Mouse (Mus musculus): ENCODE results near the gene Rtp4.

Gene Rtp4

DNA sequence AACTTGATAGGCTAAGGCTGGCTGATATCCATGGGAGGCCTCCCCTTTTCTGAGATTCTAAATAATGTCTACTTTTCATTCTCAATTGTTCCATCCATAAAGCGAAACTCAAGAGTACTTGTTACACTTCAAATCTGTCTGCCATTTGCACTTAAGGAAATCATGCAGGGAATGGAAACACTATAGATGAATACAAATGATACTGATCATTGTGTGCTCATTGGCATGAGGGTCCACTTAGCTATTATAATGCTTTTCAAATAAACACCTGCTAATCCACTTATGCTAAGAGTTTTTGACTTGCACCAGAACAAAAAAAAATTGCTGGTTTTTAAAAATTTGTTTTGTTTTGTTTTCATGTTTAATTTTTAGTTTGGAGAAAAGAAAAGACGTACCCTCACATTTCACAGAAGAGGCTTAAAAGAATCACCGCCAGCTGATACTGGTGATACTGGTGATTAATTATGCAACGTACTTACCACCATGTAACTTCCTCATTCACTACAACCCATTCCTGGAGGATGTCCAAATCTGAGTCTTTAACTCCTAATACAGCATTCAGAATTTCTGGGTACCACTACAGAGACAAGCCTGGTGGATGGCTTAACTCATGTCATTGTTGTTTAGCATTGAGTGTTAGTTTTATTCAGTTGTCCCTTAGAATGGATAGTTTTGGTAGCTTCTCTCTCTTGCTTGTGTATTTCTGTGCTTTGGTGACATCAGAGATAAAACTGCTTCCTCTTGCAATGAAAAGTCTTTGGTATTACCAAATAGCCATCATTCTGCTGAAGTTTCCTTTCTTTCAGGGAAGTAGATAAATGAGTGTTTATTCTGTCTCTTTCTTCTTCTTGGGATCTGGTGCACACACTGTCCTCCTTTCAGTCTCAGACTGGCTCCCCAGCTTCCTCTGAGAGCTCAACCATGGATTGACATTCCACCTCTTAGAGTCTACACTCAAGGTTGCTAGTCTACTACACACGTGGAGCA is 71.3 kb downstream of the Rtp4 start:
- no peak for DNase-seq (ENCODE audit: low spot score in 2 of 2)

DNA sequence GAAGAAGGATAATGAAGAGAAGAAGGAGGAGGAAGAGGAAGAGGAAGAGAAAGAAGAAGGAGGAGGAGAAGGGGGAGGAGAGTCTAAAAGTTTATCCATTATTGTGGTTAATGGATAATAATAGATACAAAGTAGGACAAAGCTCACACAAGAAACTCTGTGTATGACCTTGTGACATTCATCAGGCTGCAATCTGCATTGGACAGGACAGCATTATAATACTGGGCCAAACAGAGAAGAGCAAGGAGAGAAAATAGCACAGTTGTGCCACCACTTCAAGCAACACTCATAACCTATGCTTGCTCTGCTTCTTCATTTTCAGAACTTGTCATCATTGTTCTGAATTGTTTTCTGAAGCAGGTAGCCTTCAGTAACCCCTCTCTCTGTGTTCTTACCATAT is 72.4 kb downstream of the Rtp4 start:
- no peak for DNase-seq (ENCODE audit: low spot score in 2 of 2)

DNA sequence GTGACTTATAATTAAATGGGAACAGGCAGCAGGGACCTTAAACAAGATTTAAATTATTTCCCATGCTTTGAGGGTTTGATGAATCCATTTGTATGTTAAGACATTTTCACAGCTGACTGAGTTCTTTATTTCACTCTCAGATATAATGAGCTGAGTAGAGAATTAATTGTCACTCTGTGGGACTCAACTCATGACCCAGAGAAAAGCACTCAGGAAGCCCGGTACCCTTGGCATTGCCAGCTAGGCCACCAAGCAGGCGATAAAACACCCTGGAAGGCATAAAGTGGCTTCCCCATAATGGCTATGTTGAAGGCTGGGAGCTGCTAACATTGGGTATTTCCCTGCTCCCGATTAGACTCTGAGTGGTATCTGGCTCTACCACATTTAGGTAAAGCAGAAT is 76.6 kb downstream of the Rtp4 start:
- no peak for DNase-seq (ENCODE audit: low spot score in 2 of 2)

DNA sequence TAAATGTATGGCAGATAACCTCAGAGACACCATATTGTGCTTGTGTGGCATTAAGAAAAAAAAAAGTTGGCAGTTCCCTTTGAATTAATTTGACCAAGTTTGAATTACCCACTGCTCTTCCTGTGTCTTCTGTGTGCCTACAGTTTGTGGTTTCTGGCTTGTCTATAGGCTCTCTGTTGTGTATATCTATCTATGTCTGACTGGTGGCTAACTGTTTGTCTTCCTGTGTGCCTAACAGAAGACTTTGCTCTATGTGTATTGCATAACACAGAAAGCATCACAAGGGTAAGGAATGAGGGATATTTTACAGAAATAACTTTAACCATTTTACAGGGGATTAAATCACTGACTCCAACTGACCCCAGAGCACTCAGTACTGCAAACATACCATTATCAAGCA is 77.9 kb downstream of the Rtp4 start:
- DNase-seq (ENCODE audit: low spot score in 2 of 2) = no peak

DNA sequence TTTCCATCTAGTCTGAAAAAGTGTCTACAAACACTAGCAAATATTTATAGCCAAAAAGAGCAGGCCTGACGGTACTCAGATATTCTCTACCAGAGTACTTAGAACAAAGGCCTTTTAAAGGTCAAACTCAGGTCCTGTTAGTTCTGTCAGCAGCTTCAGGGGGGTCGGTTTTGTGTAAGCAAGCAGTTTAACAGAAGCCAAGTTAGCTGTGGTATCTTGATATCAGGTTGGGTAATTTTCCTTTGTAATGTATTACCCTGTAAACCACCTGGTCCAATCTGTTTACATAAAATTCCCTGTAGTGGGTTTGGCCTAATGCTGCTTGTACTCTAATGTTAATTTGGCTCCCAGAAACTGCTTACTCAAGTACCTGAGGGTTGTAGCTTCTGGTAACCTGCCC is 86.1 kb downstream of the Rtp4 start:
- DNase-seq (ENCODE audit: low spot score in 2 of 2) = no peak

DNA sequence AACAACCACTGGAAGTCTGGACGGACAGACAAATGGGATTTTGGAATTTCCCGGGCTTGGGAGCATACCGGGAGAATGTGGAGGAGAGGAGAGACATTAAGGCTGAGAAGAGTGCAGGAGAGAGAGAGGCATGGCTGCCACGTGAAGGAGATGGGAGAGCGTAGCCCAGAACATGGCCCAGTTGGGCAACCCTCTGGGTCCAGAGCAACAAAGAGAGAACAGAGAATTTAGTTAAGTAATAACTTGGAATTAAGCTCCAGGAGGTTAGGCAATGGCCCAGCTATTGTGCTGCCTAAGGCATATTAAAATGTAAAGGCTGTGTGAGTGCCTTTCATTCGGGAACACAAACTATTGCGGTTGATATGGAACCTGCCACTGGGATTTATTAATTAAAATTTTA is 86.6 kb downstream of the Rtp4 start:
- DNase-seq (ENCODE audit: low spot score in 2 of 2) = no peak

DNA sequence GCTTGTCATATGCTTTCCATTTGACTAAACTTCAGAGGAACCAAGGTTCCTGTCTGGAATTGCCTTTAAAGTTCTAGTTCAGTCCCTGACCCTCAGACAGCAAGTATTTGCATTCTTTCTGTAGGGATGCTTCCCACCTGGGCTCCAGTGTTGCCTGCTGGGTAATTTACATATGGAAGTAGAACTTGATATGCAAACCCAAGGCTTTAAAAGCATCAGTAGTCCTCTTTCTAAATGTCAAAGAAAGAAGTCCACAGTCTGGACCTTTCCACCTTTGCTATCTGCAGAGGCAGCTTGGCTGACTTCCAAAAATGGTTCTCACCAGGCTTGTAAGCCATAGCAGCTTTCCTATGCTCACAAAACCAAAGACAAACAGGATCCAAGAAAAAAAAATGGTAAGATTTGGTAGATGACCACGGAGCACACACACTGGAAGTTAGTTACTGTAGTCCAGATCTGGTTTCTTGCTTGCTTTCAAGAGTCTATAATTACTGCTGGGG is 87.9 kb downstream of the Rtp4 start:
- no peak for DNase-seq (ENCODE audit: low spot score in 2 of 2)

DNA sequence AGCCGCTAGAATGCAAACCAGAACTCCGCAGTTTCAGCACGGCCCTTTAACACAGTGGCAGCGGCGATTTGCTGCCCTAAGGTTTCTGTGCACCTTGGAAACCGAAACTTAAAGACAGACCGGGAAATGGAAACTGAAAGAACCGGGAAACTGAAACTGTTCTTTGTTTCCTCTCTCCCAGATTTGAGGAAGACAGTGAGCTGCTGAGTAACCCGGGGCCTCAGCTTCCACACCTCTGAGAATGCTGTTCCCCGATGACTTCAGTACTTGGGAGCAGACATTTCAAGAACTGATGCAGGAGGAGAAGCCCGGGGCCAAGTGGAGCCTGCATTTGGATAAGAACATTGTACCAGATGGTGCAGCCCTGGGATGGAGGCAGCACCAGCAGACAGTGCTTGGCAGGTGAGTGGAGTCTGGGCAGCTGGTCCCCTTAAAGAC is 89.7 kb downstream of the Rtp4 start:
- DNase-seq (ENCODE audit: low spot score in 2 of 2) = no peak

DNA sequence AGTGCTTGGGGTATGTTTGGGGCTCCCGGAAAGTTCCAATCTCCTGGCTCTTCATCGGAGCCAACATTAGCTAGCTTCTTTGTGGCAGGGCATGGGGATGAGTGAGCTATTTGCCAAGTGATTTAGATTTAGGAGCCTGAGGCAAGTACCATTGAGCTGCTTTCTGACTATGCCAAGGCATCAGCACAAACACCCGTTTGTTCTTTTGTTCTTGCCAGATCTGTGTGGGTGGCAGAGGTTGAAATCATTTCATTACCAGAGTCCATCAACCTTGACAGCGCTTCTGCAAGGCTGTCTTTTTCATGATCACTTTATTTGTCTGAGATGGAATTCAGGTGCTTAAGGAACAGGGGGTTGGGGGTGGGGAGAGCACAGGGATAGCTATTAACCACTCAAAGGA is 104.1 kb downstream of the Rtp4 start:
- DNase-seq (ENCODE audit: low spot score in 2 of 2) = no peak

DNA sequence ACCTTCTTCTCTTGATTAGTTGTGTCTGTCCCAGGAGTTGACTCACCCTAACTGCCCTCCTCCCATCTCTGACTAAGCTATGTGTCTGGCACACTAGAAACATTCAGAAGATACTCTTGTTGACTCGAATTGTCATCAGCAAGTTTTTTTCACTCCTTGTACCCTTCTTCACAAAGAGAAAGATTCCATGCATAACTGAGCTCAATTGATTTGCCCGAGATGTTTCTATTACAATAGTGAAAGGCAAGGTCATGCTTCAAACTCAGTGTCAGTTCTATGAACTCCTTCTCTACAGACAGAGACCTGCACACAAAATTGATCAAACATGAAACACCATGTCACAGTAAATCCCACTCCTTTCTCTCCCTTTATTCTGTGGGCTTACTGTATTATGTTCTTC is 111.4 kb downstream of the Rtp4 start:
- no peak for DNase-seq (ENCODE audit: low spot score in 2 of 2)

DNA sequence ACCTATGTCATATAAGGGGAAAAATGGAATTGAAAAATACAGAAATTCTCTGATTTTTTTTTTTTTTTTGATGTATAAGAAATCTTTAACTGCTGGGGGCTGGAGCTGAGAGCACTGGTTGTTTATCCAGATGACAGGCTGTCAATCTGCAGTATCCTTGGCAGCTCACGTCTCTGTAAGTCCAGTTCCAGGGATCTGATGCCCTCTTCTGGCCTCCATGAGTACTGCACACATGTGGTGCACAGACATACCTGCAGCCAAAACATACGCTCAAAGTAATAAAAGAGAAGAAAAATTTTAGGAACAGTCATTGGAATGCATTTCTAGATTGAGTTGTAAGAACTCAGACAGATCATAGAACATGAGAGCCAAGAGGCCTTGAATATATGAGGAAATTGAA is 112.6 kb downstream of the Rtp4 start:
- no peak for DNase-seq (ENCODE audit: low spot score in 2 of 2)

DNA sequence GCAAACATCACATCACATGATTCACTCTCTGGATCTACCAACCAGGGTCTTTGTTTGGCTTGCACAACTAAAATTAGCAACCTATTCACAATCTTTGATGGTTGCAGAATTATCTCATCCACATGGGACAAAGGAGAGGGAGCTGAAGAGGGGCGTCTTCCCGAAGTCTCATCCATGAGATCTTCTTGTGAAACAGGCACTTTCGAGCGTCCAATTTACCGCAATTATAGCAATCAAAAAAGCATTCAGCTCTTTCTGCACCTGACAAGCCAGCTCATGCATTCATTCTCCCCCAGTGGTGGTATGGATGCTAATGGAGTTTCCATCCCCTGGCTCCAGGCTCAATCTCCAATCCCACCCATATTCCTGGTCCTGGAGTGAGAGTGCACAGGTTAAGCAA is 132.9 kb downstream of the Rtp4 start:
- DNase-seq (ENCODE audit: low spot score in 2 of 2) = no peak

DNA sequence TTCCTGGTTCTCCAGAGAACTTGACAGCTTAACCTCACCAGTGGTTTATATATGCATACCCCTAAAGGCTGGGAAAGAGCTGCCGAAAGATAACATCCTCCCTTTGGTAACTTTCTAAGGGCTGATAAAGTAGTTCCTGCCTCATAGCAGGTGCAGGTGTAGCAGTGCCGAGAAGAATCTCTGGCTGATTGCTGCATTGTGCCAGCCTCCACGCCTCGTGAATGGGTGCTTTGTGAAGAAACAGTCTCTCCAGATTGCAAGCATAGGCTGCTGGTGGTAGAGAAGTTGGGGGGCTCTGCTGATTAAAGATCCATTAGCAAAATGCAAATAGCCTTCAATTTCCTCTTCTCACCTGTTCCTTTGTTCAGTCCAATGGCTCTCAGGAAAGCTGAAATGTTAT is 133.4 kb downstream of the Rtp4 start:
- no peak for DNase-seq (ENCODE audit: low spot score in 2 of 2)

DNA sequence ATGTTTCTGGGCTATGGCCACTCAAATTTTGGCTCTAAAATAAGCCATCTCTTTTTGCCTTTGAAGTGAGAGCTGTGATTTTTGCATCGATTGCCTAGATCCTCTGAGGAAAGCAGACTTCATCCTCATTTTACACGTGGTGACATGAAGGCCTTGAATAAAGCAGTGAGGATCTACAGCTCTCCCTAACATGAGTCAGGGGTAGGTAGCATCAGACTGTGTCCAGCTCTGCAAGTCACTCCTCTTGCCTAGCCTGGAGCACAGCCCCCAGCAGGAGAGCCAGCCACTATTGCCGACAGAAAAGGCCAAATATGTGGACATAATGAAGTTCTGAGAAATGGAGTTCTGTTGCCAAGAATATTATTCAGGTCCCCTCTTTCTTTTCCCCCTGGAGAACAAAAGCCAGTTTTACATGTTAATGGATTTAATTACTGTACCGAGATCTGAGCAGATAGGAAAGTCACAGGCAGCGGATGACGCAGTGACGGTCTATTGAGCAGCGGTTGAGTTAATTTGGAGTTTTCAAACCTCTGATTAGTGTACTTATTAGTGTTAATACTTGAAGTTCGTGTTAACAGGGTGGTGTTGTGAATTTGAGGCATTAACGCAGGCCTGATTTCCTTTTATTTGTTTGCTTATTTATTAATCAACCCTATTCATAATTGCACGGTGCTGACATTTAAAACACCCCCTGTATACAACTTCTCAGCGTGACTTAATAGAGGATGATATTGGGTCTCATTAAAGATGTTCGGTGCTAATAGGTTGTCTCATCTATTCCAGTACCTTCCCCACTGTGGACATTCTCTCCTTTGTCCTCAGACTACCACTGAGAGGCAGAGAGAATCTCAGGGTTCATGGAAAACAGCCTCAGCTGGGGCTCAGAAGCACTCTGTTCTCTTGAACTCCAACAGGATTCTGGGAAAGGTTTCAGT is 139.8 kb downstream of the Rtp4 start:
- DNase-seq (ENCODE audit: low spot score in 2 of 2) = no peak
